Mouse (Mus musculus): Measurements from ENCODE around the gene Nr1d1.

DNA sequence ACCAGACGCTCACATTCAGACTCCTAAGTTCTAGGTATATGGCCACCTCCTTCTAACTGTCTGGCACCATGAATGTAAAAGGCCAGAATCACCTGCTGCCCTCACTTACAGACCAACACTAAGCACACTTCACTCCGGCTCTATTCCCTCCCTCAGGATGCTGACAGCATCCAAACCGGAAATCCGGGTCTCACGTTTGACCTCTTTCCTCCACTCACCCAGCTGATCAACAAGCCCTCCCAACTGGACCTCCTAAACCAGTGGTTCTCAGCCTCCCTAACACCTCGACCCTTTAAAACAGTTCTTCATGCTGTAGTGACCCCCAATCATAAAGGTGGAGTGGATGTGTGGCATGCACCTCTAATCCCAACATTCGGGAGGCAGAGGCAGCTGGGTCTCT is 52.0 kb downstream of the Nr1d1 start:
- no peak for TF ChIP-seq CTCF (IDR thresholded peaks at IDR 0.05; ENCODE audit: extremely low read depth, insufficient read depth, insufficient read length, insufficient replicate concordance)
- no peak for TF ChIP-seq POLR2A (IDR thresholded peaks at IDR 0.05; ENCODE audit: low read depth, low read length)

All from spleen, adult 2 months (tissue).